Mouse (Mus musculus): ENCODE measurements around the gene Tbc1d10a.

DNA sequence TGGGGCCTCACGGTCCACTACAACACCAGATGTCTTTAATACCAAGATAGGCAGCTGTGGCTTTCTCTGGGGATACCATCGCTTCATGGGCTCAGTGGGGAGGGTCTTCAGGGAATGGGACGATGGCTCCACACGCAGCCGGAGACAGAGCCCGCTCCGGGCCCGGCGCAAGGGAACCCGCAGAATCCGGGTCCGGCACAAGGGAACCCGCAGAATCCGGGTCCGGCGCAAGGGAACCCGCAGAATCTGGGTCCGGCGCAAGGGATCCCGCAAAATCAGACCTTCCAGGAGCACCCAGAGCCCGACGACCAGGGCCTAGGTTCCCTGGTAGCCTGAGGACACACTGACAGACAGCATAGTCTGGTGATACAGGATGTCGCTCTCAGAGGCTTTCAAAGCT, 53.1 kb downstream of the Tbc1d10a start:
- TF ChIP-seq USF2 (IDR thresholded peaks at IDR 0.05; ENCODE audit: borderline replicate concordance in 1 of 2, insufficient read depth in 1 of 2, low read depth in 1 of 2, low read length in 2 of 2) (no peak), CTCF (IDR thresholded peaks at IDR 0.05 in 2 of 3, conservative IDR thresholded peaks at IDR 0.05 in 1 of 3; ENCODE audit: control insufficient read depth in 1 of 3, insufficient read depth in 1 of 3, low read depth in 2 of 3, low read length in 3 of 3, poor library complexity in 1 of 3, severe bottlenecking in 1 of 3) (no peak), EP300 (IDR thresholded peaks at IDR 0.05; ENCODE audit: low read depth in 1 of 2, low read length in 2 of 2) (no peak), MYC (IDR thresholded peaks at IDR 0.05; ENCODE audit: low read depth, low read length) (no peak), NELFE (IDR thresholded peaks at IDR 0.05; ENCODE audit: low read depth, low read length) (no peak), CHD2 (IDR thresholded peaks at IDR 0.05; ENCODE audit: low read length) (no peak), RCOR1 (IDR thresholded peaks at IDR 0.05; ENCODE audit: low read depth, low read length) (no peak)
